Mouse (Mus musculus) hematopoietic stem cell, adult 5-6 weeks (primary cell): ENCODE measurements around the gene Cers1. TPM values are rescaled to one million over a fixed set of nuclear protein-coding genes. Genes with fewer than 3 reads are reported as not detected.

ENCODE experiments used
- ATAC-seq, 2 experiments: fragments of 125-278 bp in 1 of 2; replicated peaks in 1 of 2; 2 replicates each; pipeline ENCODE4 v1.8.0; 2016 to 2017; ENCODE audit warnings: inconsistent platforms in 2 of 2, mild to moderate bottlenecking in 2 of 2, moderate number of reproducible peaks in 2 of 2, low read depth in 1 of 2, moderate TSS enrichment in 1 of 2; ENCODE audit not compliant: low FRiP score in 2 of 2, poor library complexity in 2 of 2, severe bottlenecking in 2 of 2, insufficient read depth in 1 of 2, low TSS enrichment in 1 of 2
- total RNA-seq: library from RNA; stranded (forward); fragments of 172-1452, 232-1000 nt; gene quantifications from 2 replicates; pipeline ENCODE4 v1.2.3, GENCODE M21; 2017

Gene Cers1
- total RNA-seq, 1 experiment from 2014 or later, result not detected

DNA sequence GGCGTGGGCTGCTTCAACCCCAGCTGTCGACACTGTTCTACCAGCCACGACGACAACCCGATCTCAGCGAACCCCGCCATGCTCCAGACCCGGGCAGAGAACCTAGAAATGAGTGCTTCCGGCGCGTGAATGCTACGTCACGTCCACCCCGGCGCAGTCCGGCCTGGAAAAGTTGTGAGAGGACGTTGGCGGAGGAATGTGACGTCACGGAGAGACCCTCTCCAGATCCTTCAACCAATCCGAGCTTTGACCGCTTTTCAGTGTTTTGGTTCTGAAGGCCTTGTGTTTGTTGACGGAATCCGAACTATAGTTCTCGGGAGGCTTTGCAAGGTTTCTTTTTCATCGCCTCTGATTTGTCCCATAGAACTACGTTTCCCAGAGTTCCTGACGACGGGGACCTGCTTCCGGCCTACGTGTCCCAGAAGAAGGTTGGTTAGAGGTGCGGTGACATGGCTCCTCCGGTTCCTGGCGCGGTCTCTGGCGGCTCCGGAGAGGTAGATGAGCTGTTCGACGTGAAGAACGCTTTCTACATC is 13.2 kb upstream of the Cers1 start, which contains the start of the genes Ddx49 and Cope:
Gene Ddx49 (minus strand): TSS at position 132 of the 533 bp plus-strand sequence.
Gene Cope (plus strand): TSS at position 161 of the 533 bp plus-strand sequence.
- ATAC-seq, result peak; percentile 87 to 93

GRCm38 (mm10) chr8:70302901-70303300 is 12.7 kb upstream of the Cers1 start:
- ATAC-seq, result no peak

GRCm38 (mm10) chr8:70309311-70309710 is 6.3 kb upstream of the Cers1 start:
- ATAC-seq, result 0 out of 4 replicates have a peak, but pooled peaks of 1 of the 2 experiments have one; percentile 45

DNA sequence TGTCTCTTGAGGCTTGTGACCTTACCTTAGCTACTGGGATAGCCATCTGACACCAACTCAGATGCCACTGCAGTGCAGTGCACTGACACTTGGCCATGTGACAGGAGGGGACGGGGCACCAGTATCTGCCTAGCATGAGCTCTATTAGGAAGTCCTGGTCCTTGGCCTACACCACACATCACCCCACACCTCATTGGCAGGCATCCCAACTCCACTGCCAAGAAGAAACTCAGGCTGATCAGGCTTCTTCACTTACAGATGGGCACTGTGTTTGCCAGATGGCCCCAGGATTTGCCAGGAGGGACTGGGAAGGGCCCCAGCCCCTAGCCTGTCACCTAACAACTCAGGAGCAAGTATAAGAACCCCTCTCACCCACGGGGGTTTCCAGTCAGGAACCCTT is 2.2 kb upstream of the Cers1 start:
- no peak for ATAC-seq

DNA sequence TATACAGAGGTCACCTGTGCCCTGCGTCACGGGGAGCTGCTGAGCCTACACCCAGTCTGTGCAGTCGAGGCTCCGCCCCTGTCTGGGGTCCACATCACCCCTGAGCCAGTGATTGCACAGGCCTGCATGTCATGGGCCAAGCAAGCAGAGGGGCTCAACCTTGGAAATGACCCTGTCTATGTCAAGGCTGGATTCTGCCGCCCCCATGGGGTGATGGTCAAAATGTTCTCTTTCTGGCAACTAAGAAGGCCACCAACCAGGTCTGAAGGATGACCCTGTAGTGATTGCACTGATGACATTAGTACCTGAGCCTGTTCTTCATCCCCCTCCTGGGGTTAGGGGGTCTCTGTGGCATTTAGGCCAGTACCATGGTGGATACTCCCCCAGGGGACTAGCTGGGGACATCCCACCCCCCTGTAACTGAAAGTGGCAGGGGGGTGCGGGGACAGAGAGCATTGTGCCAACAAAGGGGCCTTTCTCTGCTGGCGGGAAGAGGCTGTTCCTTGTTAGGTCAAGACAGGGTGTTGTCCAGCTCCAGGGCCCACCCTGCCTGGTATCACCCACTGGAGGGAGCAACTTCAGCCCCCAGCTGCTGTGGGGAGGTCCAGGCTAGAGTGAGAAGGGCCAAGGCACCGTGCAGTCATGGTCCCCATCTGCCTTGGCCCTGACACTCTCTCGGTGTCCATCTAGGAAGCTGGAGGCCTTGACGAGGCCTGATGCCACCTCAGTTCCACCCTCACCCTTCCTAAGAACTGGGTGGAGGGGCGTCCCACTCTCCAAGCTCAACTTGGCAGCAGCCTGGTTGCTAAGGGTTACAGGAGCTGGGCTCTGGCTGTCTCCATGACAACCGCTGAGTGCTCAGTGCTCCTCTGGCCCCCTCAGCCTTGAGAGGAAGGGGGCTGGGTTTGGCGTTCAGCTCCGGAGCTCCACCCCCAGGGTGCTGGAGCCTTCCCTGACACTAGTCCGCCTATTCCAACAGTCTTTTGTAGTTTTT is 1.2 kb downstream of the Cers1 start:
- ATAC-seq, result peak; percentile 17 to 22; a peak in 1 of 4 replicates

- ATAC-seq, result no peak
Observed at GRCm38 (mm10) chr8:70317872-70318271, 2.3 kb downstream of the Cers1 start.

DNA sequence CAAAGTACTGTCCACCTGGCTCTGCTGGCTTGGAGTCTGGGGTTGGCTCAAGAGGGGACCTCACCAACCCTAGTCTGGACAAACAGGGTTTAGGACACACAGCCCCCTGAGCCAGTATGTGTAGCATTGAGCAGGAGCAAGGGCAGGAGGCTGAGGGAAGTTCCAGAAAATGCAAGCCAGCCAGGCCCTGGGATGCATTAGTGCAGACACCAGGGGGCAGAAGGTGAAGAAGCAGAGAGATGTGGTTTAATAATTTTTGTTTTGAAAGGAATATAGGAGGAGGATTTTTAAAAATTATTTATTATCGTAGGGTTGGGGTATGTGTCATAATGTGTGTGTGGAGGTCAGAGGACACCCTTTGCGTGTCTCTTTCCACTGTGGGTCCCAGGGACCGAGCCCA is 8.1 kb downstream of the Cers1 start:
- ATAC-seq, result no peak

GRCm38 (mm10) chr8:70327512-70327911 is 11.9 kb downstream of the Cers1 start:
- ATAC-seq, result no peak

DNA sequence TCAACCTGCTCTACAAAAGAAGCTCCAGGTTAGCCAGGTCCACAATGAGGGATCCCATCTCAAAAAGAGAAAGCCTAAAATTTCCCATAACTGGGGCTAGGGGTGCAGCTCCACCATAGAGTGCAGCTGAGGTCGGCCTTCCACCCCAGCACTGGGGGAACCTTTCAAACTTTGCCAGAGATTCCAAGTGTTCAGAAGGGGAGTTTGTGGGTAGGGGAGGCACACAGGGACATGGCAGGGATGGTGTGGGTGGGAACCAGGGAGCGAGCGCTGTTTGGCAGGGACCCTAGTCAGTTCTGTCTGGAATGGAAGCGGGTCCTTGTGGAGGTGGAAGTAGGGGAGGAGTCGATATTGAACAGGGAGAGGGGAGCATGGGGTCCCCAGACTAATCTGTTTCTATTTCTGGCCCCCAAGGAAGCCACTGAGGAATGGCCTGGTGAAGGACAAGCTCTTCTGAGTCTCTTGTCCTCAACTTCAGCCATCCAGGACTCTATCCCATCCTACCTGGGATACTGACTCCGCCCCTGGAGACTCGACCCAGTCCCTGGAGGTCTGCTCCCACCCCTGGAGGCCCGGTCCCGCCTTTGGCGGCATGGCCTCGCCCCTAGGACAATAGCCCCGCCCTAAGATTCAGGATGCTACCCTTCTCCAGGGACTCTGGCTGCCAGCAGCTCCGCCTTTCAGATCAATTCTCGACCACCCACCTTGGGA is 13.7 kb downstream of the Cers1 start, which contains the start of gene Gdf1:
Gene Gdf1 (plus strand): TSS at position 694 of the 711 bp plus-strand sequence.
- no peak for ATAC-seq

DNA sequence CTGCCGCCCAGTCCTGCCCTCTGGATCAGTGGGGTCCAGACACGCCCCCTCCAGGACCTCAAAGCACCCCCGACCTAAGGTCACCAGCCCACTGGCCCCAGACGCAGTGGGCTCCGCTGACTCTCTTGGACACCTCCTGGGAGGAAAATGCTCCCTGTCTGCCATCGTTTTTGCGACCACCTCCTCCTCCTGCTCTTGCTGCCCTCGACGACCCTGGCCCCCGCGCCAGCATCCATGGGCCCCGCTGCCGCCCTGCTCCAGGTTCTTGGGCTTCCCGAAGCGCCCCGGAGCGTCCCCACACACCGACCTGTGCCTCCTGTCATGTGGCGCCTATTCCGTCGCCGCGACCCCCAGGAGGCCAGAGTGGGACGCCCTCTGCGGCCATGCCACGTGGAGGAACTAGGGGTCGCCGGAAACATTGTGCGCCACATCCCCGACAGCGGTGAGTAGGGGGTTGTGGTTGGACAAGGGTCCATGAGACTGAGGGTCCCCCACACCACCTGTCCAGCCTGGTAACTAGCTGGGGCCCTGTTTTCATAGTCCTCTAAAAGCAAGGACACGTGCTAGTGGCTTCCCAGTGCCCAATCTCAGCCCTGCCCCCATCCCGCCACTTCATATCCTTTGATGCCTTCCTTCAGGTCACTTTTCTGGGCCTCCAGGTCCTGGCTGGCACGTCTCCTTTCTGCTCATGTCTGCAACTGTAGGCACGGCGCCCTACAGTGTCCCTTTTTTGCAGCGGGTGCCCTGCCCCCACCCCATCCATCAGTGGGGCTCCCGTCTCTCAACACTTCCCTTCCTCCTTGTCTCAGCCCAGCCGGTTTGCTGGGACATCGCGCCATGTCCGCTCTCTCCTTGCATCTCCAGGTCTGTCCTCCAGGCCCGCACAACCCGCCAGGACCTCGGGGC is 14.5 kb downstream of the Cers1 start:
- ATAC-seq, result no peak

- ATAC-seq, result no peak
Observed at GRCm38 (mm10) chr8:70330741-70331364, 15.3 kb downstream of the Cers1 start.

DNA sequence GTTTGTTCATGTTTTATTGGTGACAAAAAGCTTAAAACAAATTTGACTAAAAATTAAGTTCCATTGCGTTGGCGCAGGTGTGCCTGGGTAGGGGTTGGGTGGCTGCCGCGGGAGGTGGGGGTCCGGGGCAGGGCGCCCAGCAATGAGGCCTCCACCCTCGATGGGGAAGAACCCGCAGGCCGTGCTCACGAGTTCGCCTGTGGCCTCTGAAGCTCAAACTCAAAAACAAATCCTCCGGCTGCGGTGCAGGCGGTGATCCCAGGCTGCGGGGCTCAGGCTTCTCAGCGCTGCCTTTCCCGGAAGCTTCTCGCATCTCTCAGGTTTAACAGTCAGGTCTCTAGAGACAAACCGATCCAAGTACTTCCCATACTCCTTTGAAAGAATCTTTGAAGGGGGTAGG is 16.0 kb downstream of the Cers1 start:
- ATAC-seq, result no peak

GRCm38 (mm10) chr8:70332070-70332877 is 16.7 kb downstream of the Cers1 start:
- no peak for ATAC-seq

DNA sequence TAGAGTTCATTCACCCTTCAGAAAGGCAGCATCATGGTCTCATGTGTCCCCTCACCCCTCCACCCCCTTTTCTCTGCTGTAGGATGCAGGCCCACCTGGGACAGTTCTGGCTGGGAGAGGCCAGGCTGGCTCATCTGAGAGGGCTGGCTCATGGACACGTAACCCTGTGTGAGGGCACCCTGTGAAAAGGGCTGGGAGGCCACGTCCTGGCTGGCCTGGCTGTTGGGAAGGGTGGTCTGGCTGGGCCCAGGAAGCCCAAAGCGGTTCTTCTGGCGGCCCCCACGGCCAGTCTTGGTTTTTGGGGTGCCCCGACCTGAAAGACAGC is 17.3 kb downstream of the Cers1 start:
- no peak for ATAC-seq

- no peak for ATAC-seq
Observed at GRCm38 (mm10) chr8:70338931-70339330, 23.4 kb downstream of the Cers1 start.

DNA sequence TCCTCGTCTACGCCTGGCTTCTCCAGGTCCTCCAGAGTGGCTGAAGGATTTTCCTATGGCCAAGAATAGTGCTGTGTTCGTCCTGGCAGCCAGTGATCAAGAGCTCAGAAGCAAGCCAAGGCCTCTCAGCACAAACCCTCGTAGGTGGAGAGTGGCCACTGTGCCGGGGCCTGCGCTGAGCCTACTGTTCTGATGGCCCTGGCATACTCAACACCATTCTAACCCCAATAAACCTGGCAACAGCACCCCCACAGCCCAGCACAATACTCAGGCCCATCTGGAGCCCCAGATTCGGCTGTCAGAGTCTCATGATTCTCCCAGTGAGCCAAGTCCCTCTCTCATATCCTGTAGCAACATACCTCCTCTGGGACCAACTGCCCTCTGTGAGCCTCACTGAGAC is 25.1 kb downstream of the Cers1 start:
- ATAC-seq, result no peak
